ENCODE assay signal across 9 mouse cellular contexts in the genomic region with DNA sequence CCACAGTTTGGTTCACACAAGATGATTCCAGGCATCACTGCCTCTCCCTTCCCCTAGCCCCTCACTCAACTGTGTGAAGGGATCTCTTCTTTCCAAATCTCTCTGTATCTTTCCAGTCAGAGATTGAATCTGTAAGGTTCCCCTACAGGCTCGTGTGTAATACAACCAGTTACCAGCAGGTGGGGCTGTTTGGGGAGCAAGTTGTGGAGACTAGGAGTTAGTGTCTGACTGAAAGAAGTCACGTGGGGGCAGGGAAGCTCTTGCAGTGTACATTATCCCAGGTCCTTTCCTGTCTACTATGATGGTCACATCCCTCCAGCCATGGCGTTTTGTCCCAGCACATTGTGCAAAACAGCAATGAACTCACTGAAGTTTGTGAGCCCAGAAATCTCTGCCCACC. TPM values are rescaled to one million over a fixed set of nuclear protein-coding genes. Genes with fewer than 3 reads are reported as not detected.
DNase-seq lines count a peak whose midpoint lies in the region; ATAC-seq lines count a peak whose summit lies in the region.
"Had no signal": no experiment of that assay in that cellular context is flagged by ENCODE, and none has a peak within 500 bp of the region (broad histone marks: within the 10 kb centered on the region; RNA-seq: fewer than 3 reads in every experiment).

No protein-coding gene starts in this region.

- no peak for ATAC-seq in kidney, embryonic 14.5 days (ENCODE audit: low FRiP score, low TSS enrichment)
- no peak for ATAC-seq in erythroid progenitor cell, adult 5-6 weeks (replicated peaks; ENCODE audit: low FRiP score, poor library complexity, severe bottlenecking)

- no peak overlapping the region for H3K4me2 ChIP-seq in kidney, embryonic 14.5 days (replicated peaks; ENCODE audit: low read depth, low read length)

- no peaks in the 10 kb centered on the region for H3K27me3 ChIP-seq in kidney, embryonic 14.5 days (ENCODE audit: control insufficient read depth, insufficient read depth, low read length)
- H3K27me3 ChIP-seq in limb, embryonic 10.5 days (ENCODE audit: low read depth, poor library complexity, severe bottlenecking) = no peaks in the 10 kb centered on the region

- H3K4me3 ChIP-seq in kidney, embryonic 14.5 days (ENCODE audit: low read length) = no peak overlapping the region
- H3K4me3 ChIP-seq in limb, embryonic 10.5 days = no peak overlapping the region
- H3K4me3 ChIP-seq: megakaryocyte, embryonic 14.5 days had no signal

- no peak overlapping the region for H3K27ac ChIP-seq in kidney, embryonic 14.5 days (ENCODE audit: low read depth, low read length)
- 0 out of 2 replicates have a peak overlapping the region, but pooled peaks have one; percentile 2 for H3K27ac ChIP-seq in limb, embryonic 10.5 days

- WGBS in kidney, embryonic 14.5 days = 30% methylated on average over 3 of the region's 3 CpGs
- WGBS in limb, embryonic 10.5 days = 28% methylated on average over 3 of the region's 3 CpGs

- peak; percentile 43 for DNase-seq in kidney, adult 18-20 months
- DNase-seq in MN1 (ENCODE audit: low spot score) = peak; percentile 53
- DNase-seq in c-Kit-positive CD71-negative TER-119-negative erythroid progenitor cells, embryonic 14.5 days (ENCODE audit: low read depth) = peak; percentile 20
- DNase-seq in gastrocnemius, postnatal 4 days (ENCODE audit: low spot score in 2 of 2) = peak; percentile 35 to 68
- peak; percentile 83 for DNase-seq in limb, embryonic 10.5 days (ENCODE audit: low spot score)
- peak; percentile 77 for DNase-seq in retina, embryonic 14.5 days (ENCODE audit: low spot score)

- H3K9ac ChIP-seq in kidney, embryonic 14.5 days (ENCODE audit: low read depth, low read length) = no peak overlapping the region

- peaks cover 5% of the 10 kb centered on the region for H3K4me1 ChIP-seq in kidney, embryonic 14.5 days (ENCODE audit: control insufficient read depth, insufficient read depth, low read length)
- peaks cover 32% of the 10 kb centered on the region for H3K4me1 ChIP-seq in limb, embryonic 10.5 days

- H3K36me3 ChIP-seq in kidney, embryonic 14.5 days (ENCODE audit: control insufficient read depth, insufficient read depth, low read length) = no peaks in the 10 kb centered on the region
- no peaks in the 10 kb centered on the region for H3K36me3 ChIP-seq in limb, embryonic 10.5 days

- H3K9me3 ChIP-seq in kidney, embryonic 14.5 days (ENCODE audit: control insufficient read depth, low read length) = no peaks in the 10 kb centered on the region
- H3K9me3 ChIP-seq in limb, embryonic 10.5 days (replicated peaks) = no peaks in the 10 kb centered on the region

RNA-seq across cellular contexts. Expression of a gene that starts 18.7 kb away (rescaled TPM):
- polyA plus RNA-seq in kidney, embryonic 14.5 days (2014; fragmentation: Nextera tagmentation; extraction: Ambion mirVana) = not detected in 2 replicates
- total RNA-seq in gastrocnemius, postnatal 4 days (2021) = not detected
- polyA plus RNA-seq in limb, embryonic 10.5 days (2016; fragmentation: Nextera tagmentation; extraction: Ambion mirVana) = not detected in 2 replicates
- total RNA-seq in erythroid progenitor cell, adult 5-6 weeks (2015; ENCODE audit: low replicate concordance) = not detected in 2 replicates
- total RNA-seq in erythroid progenitor cell, adult 5-6 weeks (2017; ENCODE audit: low replicate concordance) = not detected in 2 replicates

Comparison
In these comparisons a context has a peak if more than half of its experiments do, and no peak if none do; other contexts are left out.
1. DNase-seq: peak in every context shown above with its lines; median percentile 83 in limb, embryonic 10.5 days; 77 in retina, embryonic 14.5 days; 53 in MN1; 52 in gastrocnemius, postnatal 4 days; 43 in kidney, adult 18-20 months; 20 in c-Kit-positive CD71-negative TER-119-negative erythroid progenitor cells, embryonic 14.5 days.